ENCODE assay signal across 9 mouse cellular contexts in the genomic region with DNA sequence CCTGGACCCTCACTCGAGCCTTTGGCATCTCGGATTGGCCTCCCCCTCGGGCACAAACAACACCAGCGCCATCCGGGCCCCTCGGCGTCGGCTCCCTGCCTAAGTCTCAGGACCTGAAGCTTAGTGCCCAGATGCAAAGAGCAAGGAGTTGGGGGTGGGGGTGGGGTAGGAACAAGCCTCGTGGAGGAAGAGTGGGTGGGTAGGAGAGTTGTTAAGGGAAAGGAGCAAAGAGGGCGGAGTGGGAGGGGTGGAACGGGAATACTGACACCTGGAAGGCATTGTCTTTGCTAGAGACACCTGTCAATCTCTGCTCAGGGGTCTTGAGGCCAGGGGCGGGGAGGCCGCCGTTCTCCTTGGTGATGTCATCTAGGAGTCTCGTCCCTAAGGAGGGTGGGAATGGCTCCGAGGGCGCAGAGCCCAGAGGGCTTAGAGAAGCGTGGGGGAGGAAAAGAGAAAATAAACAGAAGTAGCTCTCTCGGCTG. TPM values are rescaled to one million over a fixed set of nuclear protein-coding genes. Genes with fewer than 3 reads are reported as not detected.
A peak's percentile ranks its signal among the peaks of the same experiment; 100 is the strongest.
DNase-seq lines count a peak whose midpoint lies in the region; ATAC-seq and TF ChIP-seq lines count a peak whose summit lies in the region.
"Had no signal": no experiment of that assay in that cellular context is flagged by ENCODE, and none has a peak within 500 bp of the region (broad histone marks: within the 10 kb centered on the region; RNA-seq: fewer than 3 reads in every experiment).

No protein-coding gene starts in this region.

- WGBS in lung, postnatal 0 days, result 3% methylated on average over 19 of the region's 19 CpGs
- under 1% methylated on average over 19 of the region's 19 CpGs for WGBS in forebrain, embryonic 12.5 days
- under 1% methylated on average over 19 of the region's 19 CpGs for WGBS in limb, embryonic 12.5 days
- WGBS in stomach, embryonic 14.5 days, result 3% methylated on average over 19 of the region's 19 CpGs

- TF ChIP-seq CTCF in lung, postnatal 0 days (IDR thresholded peaks at IDR 0.05), result no peak

- peak overlapping the region; percentile 85 for H3K4me2 ChIP-seq in lung, postnatal 0 days (replicated peaks; ENCODE audit: low read depth, low read length)
- peak overlapping the region; percentile 66 for H3K4me2 ChIP-seq in forebrain, embryonic 12.5 days
- peak overlapping the region; percentile 88 for H3K4me2 ChIP-seq in limb, embryonic 12.5 days
- H3K4me2 ChIP-seq in stomach, embryonic 14.5 days (replicated peaks; ENCODE audit: low read depth, low read length), result peak overlapping the region; percentile 81

- ATAC-seq in lung, postnatal 0 days, result no peak
- peak; percentile 66 for ATAC-seq in forebrain, embryonic 12.5 days (ENCODE audit: low FRiP score)
- no peak for ATAC-seq in limb, embryonic 12.5 days (ENCODE audit: insufficient number of reproducible peaks, insufficient read depth, low FRiP score, low TSS enrichment, low read depth)
- peak; percentile 51 for ATAC-seq in stomach, embryonic 14.5 days (ENCODE audit: insufficient number of reproducible peaks, insufficient read depth, low FRiP score, low read depth)
- no peak for ATAC-seq in megakaryocyte-erythroid progenitor cell, adult 5-6 weeks (replicated peaks; ENCODE audit: low FRiP score, low TSS enrichment, poor library complexity, severe bottlenecking)

- H3K27me3 ChIP-seq in lung, postnatal 0 days (replicated peaks; ENCODE audit: insufficient read depth, low read length), result peaks cover 21% of the 10 kb centered on the region
- peaks cover 93% of the 10 kb centered on the region for H3K27me3 ChIP-seq in forebrain, embryonic 12.5 days
- peaks cover 97% of the 10 kb centered on the region for H3K27me3 ChIP-seq in limb, embryonic 12.5 days
- peaks cover 10% of the 10 kb centered on the region; the same call in 1 of the 2 replicates for H3K27me3 ChIP-seq in stomach, embryonic 14.5 days (ENCODE audit: control insufficient read depth, insufficient read depth, low read length)

- DNase-seq in lung, postnatal 0 days (ENCODE audit: low spot score), result no peak
- no peak for DNase-seq in lung, postnatal 10 days
- DNase-seq in layer of hippocampus, adult 9-11 months, result no peak
- DNase-seq in urinary bladder, adult 2 months (ENCODE audit: low spot score), result no peak
- DNase-seq: adrenal gland, adult 8-10 months had no signal

- peaks cover 6% of the 10 kb centered on the region; the same call in 1 of the 2 replicates for H3K4me1 ChIP-seq in lung, postnatal 0 days (ENCODE audit: insufficient read depth, low read depth, low read length)
- peaks cover 48% of the 10 kb centered on the region for H3K4me1 ChIP-seq in forebrain, embryonic 12.5 days
- H3K4me1 ChIP-seq in limb, embryonic 12.5 days (replicated peaks), result peaks cover 38% of the 10 kb centered on the region
- H3K4me1 ChIP-seq in stomach, embryonic 14.5 days (ENCODE audit: control insufficient read depth, insufficient read depth, low read length), result peaks cover 5% of the 10 kb centered on the region; the same call in 1 of the 2 replicates

- TF ChIP-seq EP300 in lung, postnatal 0 days (IDR thresholded peaks at IDR 0.05), result no peak

- no peaks in the 10 kb centered on the region for H3K9me3 ChIP-seq in lung, postnatal 0 days (ENCODE audit: low read length)
- no peaks in the 10 kb centered on the region for H3K9me3 ChIP-seq in forebrain, embryonic 12.5 days
- H3K9me3 ChIP-seq in limb, embryonic 12.5 days, result no peaks in the 10 kb centered on the region
- no peaks in the 10 kb centered on the region for H3K9me3 ChIP-seq in stomach, embryonic 14.5 days (ENCODE audit: control insufficient read depth, low read depth, low read length)

- H3K27ac ChIP-seq in lung, postnatal 0 days (ENCODE audit: low read length), result no peak overlapping the region
- peak overlapping the region; percentile 93 for H3K27ac ChIP-seq in forebrain, embryonic 12.5 days
- no peak overlapping the region for H3K27ac ChIP-seq in limb, embryonic 12.5 days
- H3K27ac ChIP-seq in stomach, embryonic 14.5 days (ENCODE audit: low read length), result 0 out of 2 replicates have a peak overlapping the region, but pooled peaks have one; percentile 62

- H3K36me3 ChIP-seq in lung, postnatal 0 days (ENCODE audit: insufficient read depth, low read length), result no peaks in the 10 kb centered on the region
- H3K36me3 ChIP-seq in forebrain, embryonic 12.5 days (replicated peaks), result no peaks in the 10 kb centered on the region
- no peaks in the 10 kb centered on the region for H3K36me3 ChIP-seq in limb, embryonic 12.5 days
- H3K36me3 ChIP-seq in stomach, embryonic 14.5 days (ENCODE audit: control insufficient read depth, insufficient read depth, low read length), result no peaks in the 10 kb centered on the region

- H3K9ac ChIP-seq in lung, postnatal 0 days (replicated peaks; ENCODE audit: low read depth), result no peak overlapping the region
- peak overlapping the region; percentile 63; the same call in 1 of the 2 replicates for H3K9ac ChIP-seq in forebrain, embryonic 12.5 days
- no peak overlapping the region for H3K9ac ChIP-seq in limb, embryonic 12.5 days (replicated peaks)
- H3K9ac ChIP-seq in stomach, embryonic 14.5 days (replicated peaks; ENCODE audit: low read depth, low read length), result peak overlapping the region; percentile 50

- peak overlapping the region; percentile 55 for H3K4me3 ChIP-seq in lung, postnatal 0 days (ENCODE audit: low read depth, low read length)
- H3K4me3 ChIP-seq in forebrain, embryonic 12.5 days (replicated peaks), result peak overlapping the region; percentile 41
- H3K4me3 ChIP-seq in limb, embryonic 12.5 days (replicated peaks), result peak overlapping the region; percentile 45
- peak overlapping the region; percentile 54 for H3K4me3 ChIP-seq in stomach, embryonic 14.5 days (ENCODE audit: low read depth, low read length)

RNA-seq across cellular contexts. Expression of a gene that starts 35.7 kb away (rescaled TPM):
- polyA plus RNA-seq in lung, postnatal 0 days (2015; fragmentation: Nextera tagmentation; extraction: Ambion mirVana), result 72.7 and 89.1 TPM in 2 replicates
- polyA plus RNA-seq in forebrain, embryonic 12.5 days (2016; fragmentation: Nextera tagmentation; extraction: Ambion mirVana), result 129 and 162 TPM in 2 replicates
- polyA plus RNA-seq in limb, embryonic 12.5 days (2016; fragmentation: Nextera tagmentation; extraction: Ambion mirVana), result 71.8 and 76.9 TPM in 2 replicates
- polyA plus RNA-seq in stomach, embryonic 14.5 days (2014; fragmentation: Nextera tagmentation; extraction: Ambion mirVana), result 106 and 111 TPM in 2 replicates
- polyA plus RNA-seq in urinary bladder, adult 2 months (2012; rRNA removed), result 118 and 128 TPM in 2 replicates
- total RNA-seq in megakaryocyte-erythroid progenitor cell, adult 5-6 weeks (2014; fragmentation: Nextera tagmentation), result not detected in 2 replicates
- total RNA-seq in megakaryocyte-erythroid progenitor cell, adult 5-6 weeks (2017), result not detected in 2 replicates

Comparison
In these comparisons a context has a peak if more than half of its experiments do, and no peak if none do; other contexts are left out.
1. ATAC-seq: peak in forebrain, embryonic 12.5 days (single experiment) and stomach, embryonic 14.5 days (single experiment); none in lung, postnatal 0 days (single experiment), limb, embryonic 12.5 days (single experiment) and megakaryocyte-erythroid progenitor cell, adult 5-6 weeks (single experiment).
2. H3K27ac ChIP-seq: peak in forebrain, embryonic 12.5 days (single experiment) and stomach, embryonic 14.5 days (single experiment); none in lung, postnatal 0 days (single experiment) and limb, embryonic 12.5 days (single experiment).
3. H3K9ac ChIP-seq: peak in forebrain, embryonic 12.5 days (single experiment) and stomach, embryonic 14.5 days (single experiment); none in lung, postnatal 0 days (single experiment) and limb, embryonic 12.5 days (single experiment).
4. Peak in every context shown above with its lines, with median percentiles within 50 percentile points of each other: H3K4me2 ChIP-seq and H3K4me3 ChIP-seq.